Mouse (Mus musculus) kidney, postnatal 0 days (tissue): Measurements from ENCODE around the gene 2210017I01Rik. TPM values are rescaled to one million over a fixed set of nuclear protein-coding genes. Genes with fewer than 3 reads are reported as not detected.

Experiments used
- ATAC-seq: fragments of 200-750 bp; cut with Nextera tagmentation; replicated peaks from 2 replicates; pipeline ENCODE4 v1.8.0; 2017; ENCODE audit warnings: low read depth, moderate number of reproducible peaks, moderate TSS enrichment, moderate library complexity; ENCODE audit not compliant: low FRiP score
- DNase-seq: peaks from one replicate; pipeline ENCODE4 v3.0.0-alpha.2; 2016; ENCODE audit warnings: low spot score
- H3K27ac ChIP-seq: fragments of 300-500 bp; sonication (generic); 2 replicates; pipeline ENCODE4 v1.5.1; 2014; ENCODE audit warnings: mild to moderate bottlenecking
- H3K27me3 ChIP-seq: fragments of 300-500 bp; sonication (generic); 2 replicates; pipeline ENCODE4 v1.6.1; 2014; ENCODE audit warnings: low read length, mixed read lengths; ENCODE audit not compliant: insufficient read depth
- H3K36me3 ChIP-seq: fragments of 300-500 bp; sonication (generic); 2 replicates; pipeline ENCODE4 v1.6.1; 2014; ENCODE audit warnings: low read length, mixed read lengths; ENCODE audit not compliant: insufficient read depth
- H3K4me1 ChIP-seq: fragments of 300-500 bp; sonication (generic); replicated peaks from 2 replicates; pipeline ENCODE4 v1.6.1; 2014; ENCODE audit warnings: antibody characterized with exemption, low read length, mixed read lengths; ENCODE audit not compliant: insufficient read depth
- H3K4me2 ChIP-seq: fragments of 300-500 bp; sonication (generic); 2 replicates; pipeline ENCODE4 v1.6.1; 2014; ENCODE audit warnings: mild to moderate bottlenecking, low read length, moderate library complexity, mixed read lengths
- H3K4me3 ChIP-seq: fragments of 300-500 bp; sonication (generic); replicated peaks from 2 replicates; pipeline ENCODE4 v1.5.1; 2014; ENCODE audit warnings: low read depth, low read length
- H3K9ac ChIP-seq: fragments of 300-500 bp; sonication (generic); 2 replicates; pipeline ENCODE4 v1.6.1; 2014; ENCODE audit warnings: low read depth, low read length
- H3K9me3 ChIP-seq: fragments of 300-500 bp; sonication (generic); replicated peaks from 2 replicates; pipeline ENCODE4 v1.6.1; 2016; ENCODE audit warnings: low read length, inconsistent platforms, mixed read lengths
- CTCF ChIP-seq: IDR thresholded peaks from 2 replicates; pipeline ENCODE4 v1.5.1; 2016; ENCODE audit warnings: antibody characterized with exemption, low read depth, mild to moderate bottlenecking, moderate library complexity
- WGBS: fragments of 180-500 bp; shearing (Covaris S2); extraction: QIAGEN DNeasy Blood & Tissue Kit; methylation state at CpG from one replicate; pipeline ENCODE4 v1.1.7; 2014; 5-methylcytosine and 5-hydroxymethylcytosine counted together
- polyA plus RNA-seq: library from polyadenylated mRNA; unstranded; fragments of >200 nt; fragmentation: Nextera tagmentation; extraction: Ambion mirVana; gene quantifications from 2 replicates; pipeline ENCODE4 v1.2.1, GENCODE M21; 2015

2210017I01Rik gene
- polyA plus RNA-seq, 1 experiment from 2014 or later: not detected

DNA sequence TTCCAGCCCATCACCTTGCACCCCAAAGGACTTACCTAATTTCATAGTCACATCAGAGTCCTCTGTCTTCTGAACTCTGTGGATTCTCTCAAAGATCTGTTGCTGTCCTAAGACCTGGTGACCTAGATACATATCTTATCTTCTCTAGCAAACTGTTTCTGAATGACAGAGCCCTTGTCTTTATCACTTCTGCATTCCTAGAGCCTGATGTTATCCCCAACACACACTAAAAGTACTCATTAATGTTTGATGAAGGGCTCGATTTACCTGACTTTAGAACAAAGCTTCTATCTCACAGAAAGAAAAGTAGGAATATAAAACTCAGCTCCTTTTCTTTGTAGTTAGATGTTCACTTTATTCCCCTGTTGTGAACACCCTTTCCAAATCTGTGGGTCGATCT is 14.3 kb upstream of the 2210017I01Rik start, which contains the start of gene Lce6a:
Lce6a (minus strand) TSS at position 101 of the 400 bp plus-strand sequence.
- TF ChIP-seq CTCF: no peak
- WGBS: 80% methylated on average over 2 of the region's 2 CpGs
- H3K9me3 ChIP-seq: no peaks in the 10 kb centered on the region
- DNase-seq (no peak), ATAC-seq (no peak)
- H3K4me3 ChIP-seq: no peak within 1 kb of the TSS
- no peak within 1 kb of the TSS for H3K9ac ChIP-seq
- H3K36me3 ChIP-seq: no peaks in the 10 kb centered on the region
- no peak within 1 kb of the TSS for H3K4me2 ChIP-seq
- no peak within 1 kb of the TSS for H3K27ac ChIP-seq
- no peaks in the 10 kb centered on the region for H3K27me3 ChIP-seq
- H3K4me1 ChIP-seq: no peaks in the 10 kb centered on the region

DNA sequence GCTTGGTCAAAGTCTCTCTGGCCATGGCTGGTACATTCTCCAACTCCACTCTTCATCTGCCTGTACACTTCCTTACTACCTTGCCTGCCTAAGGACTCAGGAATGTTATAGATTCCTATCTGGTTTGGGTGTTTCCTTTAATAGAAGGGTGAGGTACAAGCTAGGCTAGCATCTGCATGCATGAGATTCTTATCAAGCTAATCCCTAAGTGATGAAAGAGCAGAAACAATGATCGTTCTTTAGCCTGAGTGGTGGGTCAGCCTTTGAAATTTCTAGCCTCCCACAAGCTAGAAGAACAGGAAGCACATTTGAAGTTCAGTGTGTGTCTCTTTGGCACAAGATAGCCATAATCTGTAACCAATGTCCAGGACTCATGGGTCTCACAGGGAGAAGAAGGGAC is 2.5 kb upstream of the 2210017I01Rik start:
- H3K9ac ChIP-seq: no peak overlapping the region
- no peak overlapping the region for H3K4me3 ChIP-seq
- DNase-seq (no peak), ATAC-seq (no peak)
- H3K4me2 ChIP-seq: no peak overlapping the region
- 54% methylated on average over 1 of the region's 1 CpGs for WGBS
- no peaks in the 10 kb centered on the region for H3K36me3 ChIP-seq
- no peaks in the 10 kb centered on the region for H3K4me1 ChIP-seq
- no peak for TF ChIP-seq CTCF
- H3K27ac ChIP-seq: no peak overlapping the region
- H3K27me3 ChIP-seq: no peaks in the 10 kb centered on the region
- no peaks in the 10 kb centered on the region for H3K9me3 ChIP-seq

DNA sequence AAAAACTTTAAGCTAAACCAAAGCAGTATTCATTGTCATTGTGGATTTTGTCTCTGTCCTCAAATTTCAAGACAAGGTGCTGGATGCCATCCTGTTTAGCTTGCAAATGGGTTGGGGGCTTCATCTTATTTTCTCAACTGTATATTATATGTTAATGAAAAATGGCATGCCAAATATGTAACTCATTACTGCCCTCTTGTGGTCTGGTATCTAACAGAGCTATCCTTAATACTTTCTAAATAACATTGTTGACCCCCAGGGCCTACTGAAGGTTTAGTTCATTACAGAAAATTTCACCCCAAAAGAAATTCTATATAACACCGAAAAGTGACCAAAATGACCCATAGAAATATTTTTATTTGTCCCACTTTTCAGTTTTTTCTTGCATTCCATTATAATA is 5.1 kb downstream of the 2210017I01Rik start:
- Histone ChIP-seq H3K27me3 (no peaks in the 10 kb centered on the region), H3K27ac (no peak overlapping the region), H3K9me3 (no peaks in the 10 kb centered on the region), H3K4me3 (no peak overlapping the region), H3K36me3 (no peaks in the 10 kb centered on the region), H3K4me1 (no peaks in the 10 kb centered on the region), H3K4me2 (no peak overlapping the region), H3K9ac (no peak overlapping the region)
- TF ChIP-seq CTCF: peak; percentile 66
- no peak for ATAC-seq
- peak; percentile 16 for DNase-seq
- WGBS: 57% methylated on average over 1 of the region's 1 CpGs

DNA sequence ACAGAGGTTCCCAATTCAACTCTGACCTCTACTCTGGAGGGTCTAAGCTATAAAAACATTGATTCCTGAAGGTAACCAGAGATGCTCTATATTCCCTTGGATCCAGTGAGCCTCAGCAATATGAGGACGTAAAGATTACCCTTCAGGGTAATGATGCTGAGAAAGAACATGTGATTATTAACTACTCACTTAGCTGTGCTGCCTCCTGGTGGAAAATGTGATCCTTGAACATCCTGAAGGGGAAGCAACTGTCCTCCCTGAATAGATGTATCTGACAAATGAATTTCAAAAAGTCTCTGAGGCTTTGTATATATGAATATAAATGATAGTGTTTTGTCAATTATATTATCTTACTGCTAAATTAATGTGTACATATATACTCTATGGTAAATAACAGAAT is 6.8 kb downstream of the 2210017I01Rik start:
- peak; percentile 51 for TF ChIP-seq CTCF

DNA sequence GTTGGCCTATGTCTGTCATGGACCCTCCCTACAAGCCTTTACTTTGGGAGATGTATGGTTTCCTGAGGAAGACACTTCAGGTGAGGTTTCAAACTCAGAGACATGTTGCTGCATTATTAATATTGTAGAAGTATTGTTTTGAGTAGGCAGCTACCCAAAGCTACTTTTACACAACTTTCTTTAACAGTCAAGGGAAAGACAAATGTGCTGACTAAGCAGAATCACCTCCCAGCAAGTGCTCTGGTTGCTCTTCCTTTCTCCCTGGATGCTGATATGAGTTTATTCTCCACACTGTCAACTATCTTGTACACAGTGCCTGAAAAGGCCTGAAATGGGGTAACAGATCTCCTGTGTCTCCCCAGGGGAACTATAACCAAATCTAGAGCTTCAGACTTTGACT is 7.3 kb downstream of the 2210017I01Rik start:
- H3K9me3 ChIP-seq: no peaks in the 10 kb centered on the region
- no peaks in the 10 kb centered on the region for H3K27me3 ChIP-seq
- no peak for ATAC-seq
- no peaks in the 10 kb centered on the region for H3K36me3 ChIP-seq
- no peak overlapping the region for H3K27ac ChIP-seq
- H3K4me3 ChIP-seq: no peak overlapping the region
- TF ChIP-seq CTCF: no peak
- H3K4me1 ChIP-seq: no peaks in the 10 kb centered on the region
- DNase-seq: no peak
- H3K9ac ChIP-seq: no peak overlapping the region
- H3K4me2 ChIP-seq: no peak overlapping the region

More for the DNA sequence above, 6.8 kb downstream of the 2210017I01Rik start:
- H3K9ac ChIP-seq: no peak overlapping the region
- no peak for ATAC-seq
- DNase-seq: peak; percentile 10
- no peaks in the 10 kb centered on the region for H3K9me3 ChIP-seq
- no peak overlapping the region for H3K4me3 ChIP-seq
- H3K4me2 ChIP-seq: no peak overlapping the region
- no peaks in the 10 kb centered on the region for H3K27me3 ChIP-seq
- WGBS: 22% methylated on average over 1 of the region's 1 CpGs
- no peaks in the 10 kb centered on the region for H3K4me1 ChIP-seq
- H3K27ac ChIP-seq: no peak overlapping the region
- no peaks in the 10 kb centered on the region for H3K36me3 ChIP-seq

DNA sequence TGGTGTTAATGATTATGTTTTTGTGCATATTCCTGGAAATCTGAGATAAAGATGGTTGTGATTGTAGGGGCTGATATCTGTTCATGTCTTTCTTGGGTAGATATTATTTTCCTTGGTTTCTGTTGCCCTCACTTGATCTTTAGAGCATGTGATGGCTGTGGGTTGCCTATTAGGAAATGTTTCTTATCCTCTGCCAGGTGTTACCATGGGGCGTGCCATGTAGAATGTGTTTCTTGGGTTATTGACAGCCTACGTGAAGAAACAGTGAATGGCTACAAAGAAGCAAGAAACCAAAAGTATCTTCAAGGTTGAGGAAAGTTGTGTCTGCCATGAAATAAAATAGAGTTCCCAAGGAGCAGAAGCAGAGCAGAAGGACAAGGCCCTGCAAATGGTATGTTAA is 8.9 kb downstream of the 2210017I01Rik start:
- Histone ChIP-seq H3K9ac (no peak overlapping the region), H3K36me3 (no peaks in the 10 kb centered on the region), H3K4me3 (no peak overlapping the region), H3K27ac (no peak overlapping the region), H3K4me1 (no peaks in the 10 kb centered on the region), H3K9me3 (no peaks in the 10 kb centered on the region), H3K27me3 (no peaks in the 10 kb centered on the region), H3K4me2 (no peak overlapping the region)
- TF ChIP-seq CTCF: no peak
- ATAC-seq (no peak), DNase-seq (no peak)
- 87% methylated on average over 2 of the region's 2 CpGs for WGBS

DNA sequence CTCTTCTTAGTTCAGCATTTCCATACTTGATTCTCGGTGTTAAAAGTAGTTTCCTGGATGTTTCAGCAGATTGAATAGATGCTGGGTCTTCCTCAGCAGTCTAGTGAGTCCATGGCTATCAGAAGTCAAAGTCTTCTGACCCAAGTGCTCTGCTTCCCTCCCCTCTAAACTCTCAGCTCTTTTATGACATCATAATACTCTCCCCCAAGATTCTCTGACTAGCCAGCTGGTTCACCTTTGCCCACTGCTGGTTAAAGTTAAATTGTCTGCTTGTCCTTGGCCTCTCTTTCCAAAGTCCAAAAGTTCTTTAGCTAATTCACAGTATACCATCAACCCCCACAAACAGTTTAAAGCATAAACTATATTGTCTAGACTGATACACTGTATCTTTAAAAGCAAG is 18.4 kb downstream of the 2210017I01Rik start, which contains the start of gene Smcp:
Smcp (minus strand) TSS at position 140 of the 400 bp plus-strand sequence.
- ATAC-seq: no peak
- H3K27ac ChIP-seq: no peak within 1 kb of the TSS
- H3K4me3 ChIP-seq: no peak within 1 kb of the TSS
- H3K27me3 ChIP-seq: no peaks in the 10 kb centered on the region
- no peaks in the 10 kb centered on the region for H3K36me3 ChIP-seq
- H3K9ac ChIP-seq: no peak within 1 kb of the TSS
- no peak for DNase-seq
- 78% methylated on average over 1 of the region's 1 CpGs for WGBS
- no peaks in the 10 kb centered on the region for H3K4me1 ChIP-seq
- no peaks in the 10 kb centered on the region for H3K9me3 ChIP-seq
- no peak within 1 kb of the TSS for H3K4me2 ChIP-seq
- TF ChIP-seq CTCF: no peak
